Mouse (Mus musculus): ENCODE results near the gene Tnr. TPM values are rescaled to one million over a fixed set of nuclear protein-coding genes. Genes with fewer than 3 reads are reported as not detected.

Tnr gene
- not detected in 2 replicates for total RNA-seq (2015)
- not detected in 2 replicates for total RNA-seq (2017)

- peak; percentile 65; the same call in 1 of the 2 replicates for ATAC-seq (replicated peaks; ENCODE audit: poor library complexity)
Measured at GRCm38 (mm10) chr1:159523578-159523977, at the start of gene Tnr. Gene Tnr, plus strand, starts transcription at chr1:159523769.

- no peak for ATAC-seq (replicated peaks; ENCODE audit: poor library complexity)
Measured at GRCm38 (mm10) chr1:159489853-159490435, 33.6 kb upstream of the Tnr start.

- no peak for ATAC-seq (replicated peaks; ENCODE audit: poor library complexity)
Measured at GRCm38 (mm10) chr1:159492536-159492935, 31.0 kb upstream of the Tnr start.

- ATAC-seq (replicated peaks; ENCODE audit: poor library complexity): no peak
Measured at GRCm38 (mm10) chr1:159493720-159494499, 29.7 kb upstream of the Tnr start.

- ATAC-seq (replicated peaks; ENCODE audit: poor library complexity): no peak
Measured at GRCm38 (mm10) chr1:159498236-159498635, 25.3 kb upstream of the Tnr start.

- ATAC-seq (replicated peaks; ENCODE audit: poor library complexity): no peak
Measured at GRCm38 (mm10) chr1:159499806-159500460, 23.6 kb upstream of the Tnr start.

- no peak for ATAC-seq (replicated peaks; ENCODE audit: poor library complexity)
Measured at GRCm38 (mm10) chr1:159501911-159502310, 21.7 kb upstream of the Tnr start.

GRCm38 (mm10) chr1:159510667-159511066 is 12.9 kb upstream of the Tnr start:
- no peak for ATAC-seq (replicated peaks; ENCODE audit: poor library complexity)

- no peak for ATAC-seq (replicated peaks; ENCODE audit: poor library complexity)
Measured at GRCm38 (mm10) chr1:159517647-159518046, 5.9 kb upstream of the Tnr start.

GRCm38 (mm10) chr1:159519206-159519605 is 4.4 kb upstream of the Tnr start:
- ATAC-seq (replicated peaks; ENCODE audit: poor library complexity): no peak

GRCm38 (mm10) chr1:159523069-159523468 is 500 bp upstream of the Tnr start:
- no peak for ATAC-seq (replicated peaks; ENCODE audit: poor library complexity)

- ATAC-seq (replicated peaks; ENCODE audit: poor library complexity): peak; percentile 77
Measured at GRCm38 (mm10) chr1:159524051-159524549, 531 bp downstream of the Tnr start.

GRCm38 (mm10) chr1:159532841-159533569 is 9.4 kb downstream of the Tnr start:
- no peak for ATAC-seq (replicated peaks; ENCODE audit: poor library complexity)

GRCm38 (mm10) chr1:159535582-159535981 is 12.0 kb downstream of the Tnr start:
- ATAC-seq (replicated peaks; ENCODE audit: poor library complexity): no peak

GRCm38 (mm10) chr1:159537541-159537940 is 14.0 kb downstream of the Tnr start:
- no peak for ATAC-seq (replicated peaks; ENCODE audit: poor library complexity)

- no peak for ATAC-seq (replicated peaks; ENCODE audit: poor library complexity)
Measured at GRCm38 (mm10) chr1:159538076-159538475, 14.5 kb downstream of the Tnr start.

GRCm38 (mm10) chr1:159545470-159546145 is 22.0 kb downstream of the Tnr start:
- no peak for ATAC-seq (replicated peaks; ENCODE audit: poor library complexity)

- no peak for ATAC-seq (replicated peaks; ENCODE audit: poor library complexity)
Measured at GRCm38 (mm10) chr1:159551036-159551435, 27.5 kb downstream of the Tnr start.

GRCm38 (mm10) chr1:159551591-159552442 is 28.2 kb downstream of the Tnr start:
- ATAC-seq (replicated peaks; ENCODE audit: poor library complexity): no peak

GRCm38 (mm10) chr1:159561616-159562015 is 38.0 kb downstream of the Tnr start:
- ATAC-seq (replicated peaks; ENCODE audit: poor library complexity): no peak
